Mouse (Mus musculus): ENCODE measurements around the gene Gtf2i.

Gene Gtf2i

GRCm38 (mm10) chr5:134188571-134188970, 126.0 kb downstream of the Gtf2i start:
- DNase-seq = no peak
